ENCODE assay signal across 17 mouse cellular contexts in the genomic region with DNA sequence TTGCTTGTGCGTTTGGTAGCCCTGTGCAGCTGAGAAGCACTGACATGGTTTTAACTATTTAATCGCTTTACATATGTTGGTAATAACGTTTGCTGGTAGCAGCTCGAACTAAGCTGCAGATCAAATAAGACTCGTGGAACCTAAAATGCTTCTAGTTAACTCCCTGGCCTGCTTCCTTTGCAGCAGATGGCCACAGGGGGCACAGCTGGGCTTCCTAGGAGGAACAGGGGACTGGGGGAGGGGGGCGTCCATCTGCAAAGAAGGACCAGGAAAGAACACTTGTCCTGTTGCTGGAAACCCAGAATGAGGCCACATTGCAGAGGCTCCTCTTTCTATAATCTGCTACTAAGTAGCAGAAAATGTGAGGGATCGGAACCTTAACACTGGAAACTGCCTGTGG. TPM values are rescaled to one million over a fixed set of nuclear protein-coding genes. Genes with fewer than 3 reads are reported as not detected.
DNase-seq lines count a peak whose midpoint lies in the region; ATAC-seq and TF ChIP-seq lines count a peak whose summit lies in the region.
"Had no signal": no experiment of that assay in that cellular context is flagged by ENCODE, and none has a peak within 500 bp of the region (broad histone marks: within the 10 kb centered on the region; RNA-seq: fewer than 3 reads in every experiment).

No protein-coding gene starts in this region.

- no peaks in the 10 kb centered on the region for H3K9me3 ChIP-seq in forebrain, postnatal 0 days (ENCODE audit: low read length)
- no peaks in the 10 kb centered on the region for H3K9me3 ChIP-seq in forebrain, embryonic 16.5 days (ENCODE audit: control insufficient read depth, low read length)
- H3K9me3 ChIP-seq in neural tube, embryonic 11.5 days (ENCODE audit: control insufficient read depth, low read length): no peaks in the 10 kb centered on the region
- H3K9me3 ChIP-seq: embryonic facial prominence, embryonic 13.5 days; forebrain, embryonic 12.5 days; neural tube, embryonic 12.5 days had no signal

- H3K36me3 ChIP-seq in forebrain, postnatal 0 days (ENCODE audit: insufficient read depth): no peaks in the 10 kb centered on the region
- no peaks in the 10 kb centered on the region for H3K36me3 ChIP-seq in forebrain, embryonic 16.5 days (ENCODE audit: control insufficient read depth, insufficient read depth)
- no peaks in the 10 kb centered on the region for H3K36me3 ChIP-seq in neural tube, embryonic 11.5 days (ENCODE audit: control insufficient read depth, insufficient read depth, low read length)
- no peaks in the 10 kb centered on the region for H3K36me3 ChIP-seq in thymus, adult 2 months (ENCODE audit: control insufficient read depth, insufficient read depth, low read length)
- H3K36me3 ChIP-seq: embryonic facial prominence, embryonic 13.5 days; forebrain, embryonic 12.5 days; neural tube, embryonic 12.5 days had no signal

- no peak overlapping the region for H3K4me2 ChIP-seq in forebrain, postnatal 0 days (ENCODE audit: low read depth)
- H3K4me2 ChIP-seq in forebrain, embryonic 16.5 days (ENCODE audit: low read length): no peak overlapping the region
- H3K4me2 ChIP-seq in neural tube, embryonic 11.5 days (ENCODE audit: low read depth): no peak overlapping the region
- H3K4me2 ChIP-seq: embryonic facial prominence, embryonic 13.5 days; forebrain, embryonic 12.5 days; neural tube, embryonic 12.5 days had no signal

- no peak overlapping the region for H3K27ac ChIP-seq in forebrain, postnatal 0 days (ENCODE audit: low read depth, low read length)
- no peak overlapping the region for H3K27ac ChIP-seq in forebrain, embryonic 16.5 days (ENCODE audit: low read length)
- no peak overlapping the region for H3K27ac ChIP-seq in neural tube, embryonic 11.5 days (ENCODE audit: low read depth, low read length)
- no peak overlapping the region for H3K27ac ChIP-seq in thymus, adult 2 months (ENCODE audit: control insufficient read depth, insufficient read depth, low read length)
- H3K27ac ChIP-seq: embryonic facial prominence, embryonic 13.5 days; forebrain, embryonic 12.5 days; gastrocnemius, adult 2 months; neural tube, embryonic 12.5 days had no signal

- peak; percentile 52 for DNase-seq in forebrain, postnatal 0 days
- peak; percentile 39 for DNase-seq in layer of hippocampus, adult 9-11 months
- no peak for DNase-seq in layer of hippocampus, adult 9-10 months (ENCODE audit: low spot score)
- DNase-seq in neural tube, embryonic 11.5 days (ENCODE audit: low spot score): peak; percentile 35
- no peak for DNase-seq in neural tube, embryonic 10.5 days (ENCODE audit: extremely low spot score, low spot score)
- DNase-seq in retina, postnatal 1 day: peak; percentile 69
- no peak for DNase-seq in thymus, adult 2 months
- DNase-seq: adrenal gland, adult 2 months; cerebellum, adult 9-11 months; gastrocnemius, adult 2 months; liver, postnatal 0 days; thymus, adult 18-20 months had no signal

- no peaks in the 10 kb centered on the region for H3K27me3 ChIP-seq in forebrain, postnatal 0 days (ENCODE audit: insufficient read depth, low read length)
- H3K27me3 ChIP-seq in forebrain, embryonic 16.5 days (replicated peaks; ENCODE audit: control insufficient read depth, insufficient read depth, low read length): no peaks in the 10 kb centered on the region
- H3K27me3 ChIP-seq in neural tube, embryonic 11.5 days (ENCODE audit: control insufficient read depth, insufficient read depth, low read length): no peaks in the 10 kb centered on the region
- no peaks in the 10 kb centered on the region for H3K27me3 ChIP-seq in thymus, adult 2 months (ENCODE audit: control insufficient read depth, insufficient read depth, low read length)
- H3K27me3 ChIP-seq: embryonic facial prominence, embryonic 13.5 days; neural tube, embryonic 12.5 days had no signal

- no peak overlapping the region for H3K9ac ChIP-seq in forebrain, postnatal 0 days
- no peak overlapping the region for H3K9ac ChIP-seq in forebrain, embryonic 16.5 days (replicated peaks; ENCODE audit: low read depth, low read length)
- no peak overlapping the region for H3K9ac ChIP-seq in neural tube, embryonic 11.5 days (ENCODE audit: low read length)
- H3K9ac ChIP-seq: forebrain, embryonic 12.5 days; liver, postnatal 0 days; neural tube, embryonic 12.5 days had no signal

- no peak for TF ChIP-seq POLR2A in thymus, adult 2 months (IDR thresholded peaks at IDR 0.05; ENCODE audit: control insufficient read depth, extremely low read depth, insufficient read depth, low read length, poor library complexity)

- H3K4me1 ChIP-seq in forebrain, postnatal 0 days (ENCODE audit: insufficient read depth): no peaks in the 10 kb centered on the region
- H3K4me1 ChIP-seq in forebrain, embryonic 16.5 days (replicated peaks; ENCODE audit: control insufficient read depth, insufficient read depth, low read length): peaks cover 5% of the 10 kb centered on the region
- H3K4me1 ChIP-seq in neural tube, embryonic 11.5 days (ENCODE audit: control insufficient read depth, insufficient read depth, low read length): no peaks in the 10 kb centered on the region
- H3K4me1 ChIP-seq in thymus, adult 2 months (replicated peaks; ENCODE audit: control insufficient read depth, insufficient read depth, low read length): no peaks in the 10 kb centered on the region
- H3K4me1 ChIP-seq: neural tube, embryonic 12.5 days had no signal

- no peak overlapping the region for H3K4me3 ChIP-seq in forebrain, postnatal 0 days (ENCODE audit: low read depth, low read length)
- no peak overlapping the region for H3K4me3 ChIP-seq in forebrain, embryonic 16.5 days (replicated peaks; ENCODE audit: low read length)
- H3K4me3 ChIP-seq in neural tube, embryonic 11.5 days (ENCODE audit: low read depth, low read length): no peak overlapping the region
- no peak overlapping the region for H3K4me3 ChIP-seq in thymus, adult 2 months (ENCODE audit: control insufficient read depth, insufficient read depth, low read length)
- H3K4me3 ChIP-seq: embryonic facial prominence, embryonic 13.5 days; forebrain, embryonic 12.5 days; gastrocnemius, adult 2 months; neural tube, embryonic 12.5 days had no signal

- no peak; the same call in 1 of the 2 replicates for ATAC-seq in forebrain, postnatal 0 days
- ATAC-seq in forebrain, embryonic 16.5 days: no peak
- no peak for ATAC-seq in neural tube, embryonic 11.5 days (ENCODE audit: insufficient read depth, low FRiP score, low TSS enrichment)
- ATAC-seq: liver, postnatal 0 days had no signal

- WGBS in forebrain, postnatal 0 days: 44% methylated on average over 7 of the region's 7 CpGs
- 43% methylated on average over 7 of the region's 7 CpGs for WGBS in forebrain, embryonic 16.5 days
- 55% methylated on average over 7 of the region's 7 CpGs for WGBS in neural tube, embryonic 11.5 days
- 75% methylated on average over 7 of the region's 7 CpGs for WGBS in thymus, adult 2 months

- peak; percentile 47 for TF ChIP-seq CTCF in forebrain, postnatal 0 days (IDR thresholded peaks at IDR 0.05; ENCODE audit: low read depth)
- no peak for TF ChIP-seq CTCF in thymus, adult 2 months (IDR thresholded peaks at IDR 0.05; ENCODE audit: borderline replicate concordance, control insufficient read depth, extremely low read depth, insufficient read depth, low read length, poor library complexity)

RNA-seq across cellular contexts. Expression of gene Grik4, which starts 24.1 kb away (rescaled TPM):
- total RNA-seq in forebrain, postnatal 0 days (2014; rRNA removed): 6.8 and 11.9 TPM in 2 replicates
- 4.4 and 7.7 TPM in 2 replicates for polyA plus RNA-seq in forebrain, postnatal 0 days (2015; fragmentation: Nextera tagmentation; extraction: Ambion mirVana)
- 3.0 and 4.8 TPM in 2 replicates for polyA plus RNA-seq in forebrain, embryonic 16.5 days (2015; fragmentation: Nextera tagmentation; extraction: Ambion mirVana)
- 1.4 and 2.5 TPM in 2 replicates for polyA plus RNA-seq in neural tube, embryonic 11.5 days (2014; fragmentation: Nextera tagmentation; extraction: Ambion mirVana)
- polyA plus RNA-seq in thymus, adult 2 months (2012; rRNA removed): 0.04 and 0.16 TPM in 2 replicates
- total RNA-seq: heart, adult 8-10 months had no signal

Comparison
In these comparisons a context has a peak if more than half of its experiments do, and no peak if none do; other contexts are left out.
1. DNase-seq: peak in forebrain, postnatal 0 days (single experiment), layer of hippocampus, adult 9-11 months (single experiment), neural tube, embryonic 11.5 days (single experiment) and retina, postnatal 1 day (single experiment); none in layer of hippocampus, adult 9-10 months (single experiment), neural tube, embryonic 10.5 days (single experiment) and thymus, adult 2 months (single experiment).